Mouse (Mus musculus) naive thymus-derived CD4-positive, alpha-beta T cell, adult 2 months (primary cell): ENCODE data around the gene Sp1.
A peak's percentile ranks its signal among the peaks of the same experiment; 100 is the strongest.

Experiments used
- DNase-seq: peaks from one replicate; pipeline ENCODE4 v3.0.0-alpha.2; 2011; ENCODE audit warnings: low read depth

Gene Sp1

GRCm38 (mm10) chr15:102405489-102406195 is at the start of gene Sp1:
TSS of gene Sp1 (plus strand) at chr15:102406143.
- DNase-seq, result peak; percentile 99

- no peak for DNase-seq
Measured at GRCm38 (mm10) chr15:102356501-102357325, 49.2 kb upstream of the Sp1 start.

- DNase-seq, result no peak
Measured at GRCm38 (mm10) chr15:102358126-102358525, 47.8 kb upstream of the Sp1 start.

- DNase-seq, result no peak
Measured at GRCm38 (mm10) chr15:102358834-102359233, 47.1 kb upstream of the Sp1 start.

- DNase-seq, result no peak
Measured at GRCm38 (mm10) chr15:102362648-102363047, 43.3 kb upstream of the Sp1 start.

GRCm38 (mm10) chr15:102364678-102365077 is 41.3 kb upstream of the Sp1 start:
- DNase-seq, result no peak

- DNase-seq, result no peak
Measured at GRCm38 (mm10) chr15:102366238-102366637, 39.7 kb upstream of the Sp1 start.

GRCm38 (mm10) chr15:102366733-102367344 is 39.1 kb upstream of the Sp1 start, which contains the start of gene Sp7:
TSS of gene Sp7 (minus strand) at chr15:102367182.
- no peak for DNase-seq

- DNase-seq, result no peak
Measured at GRCm38 (mm10) chr15:102369972-102370371, 36.0 kb upstream of the Sp1 start.

GRCm38 (mm10) chr15:102370727-102371126 is 35.2 kb upstream of the Sp1 start:
- no peak for DNase-seq

- no peak for DNase-seq
Measured at GRCm38 (mm10) chr15:102376453-102377162, 29.3 kb upstream of the Sp1 start.

GRCm38 (mm10) chr15:102377163-102377543 is 28.8 kb upstream of the Sp1 start:
- DNase-seq, result peak; percentile 86

- peak; percentile 45 for DNase-seq
Measured at GRCm38 (mm10) chr15:102377810-102378262, 28.1 kb upstream of the Sp1 start.

- peak; percentile 83 for DNase-seq
Measured at GRCm38 (mm10) chr15:102381575-102381974, 24.4 kb upstream of the Sp1 start.

- DNase-seq, result no peak
Measured at GRCm38 (mm10) chr15:102383671-102384070, 22.3 kb upstream of the Sp1 start.

GRCm38 (mm10) chr15:102386640-102387039 is 19.3 kb upstream of the Sp1 start:
- DNase-seq, result no peak

GRCm38 (mm10) chr15:102388942-102389341 is 17.0 kb upstream of the Sp1 start:
- no peak for DNase-seq

- DNase-seq, result no peak
Measured at GRCm38 (mm10) chr15:102392520-102392919, 13.4 kb upstream of the Sp1 start.

GRCm38 (mm10) chr15:102393584-102394014 is 12.3 kb upstream of the Sp1 start:
- DNase-seq, result no peak

GRCm38 (mm10) chr15:102395061-102395460 is 10.9 kb upstream of the Sp1 start:
- DNase-seq, result no peak

GRCm38 (mm10) chr15:102398629-102399028 is 7.3 kb upstream of the Sp1 start:
- DNase-seq, result no peak
